Mouse (Mus musculus) ZHBTc4 (cell line): ENCODE measurements at regions not wholly inside any gene's neighbourhood (a gene's known extent, or its start where the extent isn't known, plus 50 kb on each side); places are given as distances from the start of the nearest gene placed in this dataset.

ENCODE experiments used
- DNase-seq: peaks from one replicate; pipeline ENCODE4 v3.0.0-alpha.2; 2011; ENCODE audit warnings: low read depth, low spot score

DNA sequence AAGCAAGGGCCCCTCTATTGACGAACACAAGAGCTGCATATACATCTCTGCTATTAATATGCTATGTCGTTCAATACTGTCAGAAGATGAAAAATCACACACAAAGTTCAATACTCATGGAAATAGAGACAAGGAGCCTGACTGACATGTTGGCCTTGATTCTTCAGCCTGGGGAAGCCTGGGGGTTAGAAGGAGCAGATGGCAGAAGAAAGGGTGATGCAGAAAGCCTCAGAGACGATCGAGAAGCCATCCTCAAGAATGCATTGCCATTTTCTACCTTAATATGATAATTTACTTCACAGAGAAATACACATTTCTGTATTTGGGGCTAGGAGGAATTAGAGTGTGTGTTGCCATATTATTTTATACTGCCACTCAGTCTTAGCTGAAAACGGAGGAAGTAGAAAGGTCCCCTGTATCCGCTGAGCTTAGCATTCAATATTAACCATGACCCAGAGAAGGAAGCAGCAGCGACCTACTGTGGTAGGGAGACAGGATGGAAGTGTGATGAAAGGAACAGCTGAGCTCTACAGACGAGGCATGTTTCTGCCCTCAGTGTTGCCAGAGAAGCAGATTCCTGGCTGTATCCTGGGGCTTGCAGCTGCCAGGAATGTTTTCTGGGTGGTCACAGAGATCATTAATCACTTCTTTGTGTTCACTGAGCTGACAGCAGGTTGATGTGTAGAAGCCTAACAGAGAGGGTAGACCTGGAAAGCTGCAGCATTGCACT, 105.2 kb downstream of the Lrig3 start:
- DNase-seq = no peak

- DNase-seq = no peak
Measured at GRCm38 (mm10) chr10:126071714-126072057, 105.7 kb downstream of the Lrig3 start.

DNA sequence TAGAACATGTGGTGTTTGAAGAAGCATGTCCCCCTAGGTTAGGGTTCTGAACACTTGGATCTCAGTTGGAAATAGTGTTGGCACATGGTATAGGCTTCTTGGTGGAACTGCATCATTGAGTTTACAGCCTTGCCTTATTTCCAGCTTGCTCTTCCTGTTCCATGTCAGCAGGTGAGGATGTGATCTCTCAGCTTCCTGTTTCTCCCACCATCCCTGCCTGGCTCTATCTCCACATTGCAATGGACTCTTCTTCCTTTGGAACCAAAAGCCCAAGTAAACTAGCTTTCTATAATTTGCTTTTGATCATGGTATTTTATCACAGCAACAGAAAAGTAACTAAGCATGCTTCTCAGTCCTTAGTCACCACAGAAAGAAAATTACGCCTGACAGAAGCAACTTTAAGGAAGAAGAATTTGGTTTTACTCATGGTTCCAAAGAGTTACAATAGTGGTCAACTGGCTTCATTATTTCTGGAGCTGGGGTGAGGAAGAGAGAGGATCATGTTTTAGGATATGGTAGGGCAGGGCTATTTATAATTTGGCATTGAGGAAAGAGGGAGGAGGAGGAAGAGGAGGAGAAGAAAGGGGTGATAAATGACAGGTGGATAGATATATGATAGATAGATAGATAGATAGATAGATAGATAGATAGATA, 111.5 kb downstream of the Lrig3 start:
- DNase-seq = no peak

DNA sequence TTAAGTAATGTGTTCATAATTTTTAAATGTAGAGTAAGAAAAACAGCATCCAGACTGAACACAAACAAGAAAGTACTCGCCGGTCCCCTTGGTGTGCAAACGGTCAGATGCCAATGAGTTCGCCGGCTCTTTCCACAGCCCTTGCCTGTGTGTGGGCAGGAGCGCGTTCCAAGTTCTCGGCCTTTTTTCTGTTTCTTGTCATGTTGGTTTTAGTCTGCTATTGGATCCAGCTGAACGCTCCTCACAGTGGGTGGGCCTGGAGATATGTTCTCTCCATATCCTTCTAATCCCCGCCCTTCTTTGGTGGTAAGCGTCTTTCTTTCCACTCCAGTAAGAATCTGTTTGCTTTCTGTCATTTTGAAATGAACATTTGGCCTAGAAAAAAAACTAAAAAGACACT, 116.6 kb downstream of the Lrig3 start:
- DNase-seq = no peak

DNA sequence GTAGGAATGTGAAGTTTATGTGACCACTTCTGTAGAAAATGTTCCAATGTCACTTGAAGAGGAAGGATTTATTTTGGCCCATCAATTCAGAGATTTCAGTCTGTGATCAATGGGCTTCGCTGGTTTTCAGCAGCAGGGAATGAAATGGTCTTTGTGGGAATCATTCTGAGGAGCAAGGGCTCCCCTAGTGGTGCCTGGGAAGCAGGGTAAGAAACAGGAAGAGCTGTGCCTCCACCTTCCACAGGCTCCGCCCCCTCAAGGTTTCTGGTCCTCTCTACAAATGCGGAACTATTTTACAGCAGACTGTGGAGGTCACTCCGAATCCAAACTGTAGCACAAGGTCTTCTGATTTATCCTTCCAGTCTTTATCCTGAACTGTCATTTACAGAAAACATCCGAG, 120.7 kb downstream of the Lrig3 start:
- peak; percentile 83 for DNase-seq

DNA sequence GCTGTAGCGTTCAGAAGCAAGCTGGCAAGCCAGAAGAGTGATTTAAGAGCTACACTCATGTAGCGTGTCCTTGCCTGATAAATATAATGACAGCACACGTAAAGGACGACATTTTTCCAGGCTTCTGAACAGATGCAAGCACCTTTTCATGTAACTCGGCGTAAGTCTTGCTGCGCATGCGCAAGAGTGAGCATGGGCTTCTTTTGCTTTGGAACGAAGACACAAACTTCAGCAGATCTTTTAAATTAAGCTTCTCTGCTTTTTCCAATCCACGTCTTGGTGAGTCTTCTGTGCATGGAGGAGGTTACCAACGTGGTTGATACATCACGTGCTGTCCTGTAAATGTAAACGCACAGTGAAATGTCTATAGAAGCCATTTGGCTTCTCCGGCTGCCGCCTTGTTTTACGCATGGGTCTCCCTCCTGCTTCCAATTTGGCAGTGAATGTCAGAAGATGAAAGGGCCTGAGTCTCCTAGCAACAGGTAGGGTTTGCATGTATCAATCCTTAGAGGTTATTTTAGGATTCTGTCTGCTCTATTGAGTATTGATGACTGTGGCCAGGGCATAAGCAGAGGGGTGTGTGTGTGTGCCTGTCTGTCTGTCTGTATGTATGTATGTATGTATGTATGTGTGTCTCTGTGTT, 128.4 kb downstream of the Lrig3 start:
- DNase-seq = no peak

- DNase-seq = no peak
Measured at GRCm38 (mm10) chr10:126097896-126098295, 131.9 kb downstream of the Lrig3 start.

GRCm38 (mm10) chr10:126102876-126103275, 136.9 kb downstream of the Lrig3 start:
- DNase-seq = peak; percentile 5

DNA sequence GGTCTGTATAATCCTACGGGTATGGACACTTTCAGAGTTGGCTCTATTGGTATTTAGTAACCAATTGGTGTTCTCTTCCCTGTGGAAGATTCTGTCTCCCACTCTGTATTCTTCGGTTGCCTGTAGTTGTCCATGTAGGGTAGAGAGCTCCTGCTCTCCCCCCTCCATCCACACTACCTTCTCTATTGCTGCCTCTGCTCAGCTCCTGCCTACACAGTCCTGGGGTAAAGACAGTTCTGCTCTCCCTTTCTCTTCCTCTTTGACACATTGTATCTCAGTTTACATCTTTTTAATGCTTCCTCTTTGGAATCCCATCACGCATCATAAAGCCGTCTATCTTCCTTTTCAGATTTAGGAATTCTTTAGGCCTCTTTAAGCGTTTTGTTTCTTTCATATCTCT, 147.1 kb downstream of the Lrig3 start:
- no peak for DNase-seq

DNA sequence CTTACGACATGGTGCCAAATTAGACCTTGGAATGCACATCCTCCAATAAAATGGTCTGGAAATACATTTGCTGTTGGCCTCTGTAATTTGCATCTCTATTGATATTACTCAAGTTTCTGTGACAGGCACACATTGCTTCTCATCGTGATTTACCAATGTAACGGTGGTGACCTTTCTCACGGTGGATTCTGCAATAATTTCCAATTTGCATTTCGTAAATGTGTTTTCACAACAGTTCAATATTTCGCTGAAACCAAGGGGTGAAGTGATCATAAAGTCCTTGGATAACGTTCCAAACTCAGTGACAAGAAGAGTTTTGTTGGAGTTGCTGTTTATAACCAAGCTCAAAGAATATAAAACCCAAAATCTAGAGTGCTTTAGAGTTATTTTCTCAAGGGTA, 149.4 kb downstream of the Lrig3 start:
- DNase-seq = no peak

- no peak for DNase-seq
Measured at GRCm38 (mm10) chr10:126121626-126122025, 155.7 kb downstream of the Lrig3 start.

GRCm38 (mm10) chr10:126122504-126122903, 156.5 kb downstream of the Lrig3 start:
- DNase-seq = no peak

DNA sequence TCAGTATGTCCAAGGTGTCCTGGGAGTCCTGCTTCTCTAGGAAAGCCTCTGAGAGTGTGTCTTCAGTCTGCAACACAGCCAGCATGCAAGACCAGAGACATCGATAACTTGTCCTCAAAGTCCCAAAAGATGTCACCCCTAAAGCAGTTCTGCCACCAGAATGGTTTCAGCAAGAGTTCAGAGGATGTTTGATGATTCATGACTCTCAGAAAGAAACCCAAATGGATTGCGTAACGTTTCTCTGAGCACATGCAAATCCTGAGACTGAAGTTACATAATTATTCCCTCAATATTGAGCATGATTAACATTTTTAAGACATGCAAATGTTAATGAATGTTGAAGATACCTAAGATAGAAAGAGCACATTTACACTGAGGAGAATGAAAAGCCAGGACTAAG, 167.2 kb downstream of the Lrig3 start:
- DNase-seq = no peak

GRCm38 (mm10) chr10:126133957-126134356, 168.0 kb downstream of the Lrig3 start:
- DNase-seq = no peak

DNA sequence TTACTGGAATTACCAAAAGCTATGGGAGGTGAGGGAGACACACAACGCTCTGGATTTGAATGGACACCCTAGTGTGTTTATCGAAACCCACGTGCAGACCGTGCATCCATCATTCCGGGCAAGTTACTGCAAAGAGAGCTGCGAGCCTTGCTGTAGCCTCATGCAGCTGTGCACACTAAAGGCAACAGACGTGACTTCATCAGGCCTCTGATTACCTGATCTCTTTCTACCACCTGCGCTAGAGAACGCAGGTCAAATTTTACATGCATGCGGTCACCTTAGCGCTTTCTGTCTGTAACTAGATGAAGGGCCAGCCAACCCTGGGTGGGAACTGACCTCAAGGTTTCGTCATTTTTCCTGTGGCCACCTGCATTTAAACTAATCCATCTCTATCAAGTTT, 172.6 kb downstream of the Lrig3 start:
- no peak for DNase-seq

DNA sequence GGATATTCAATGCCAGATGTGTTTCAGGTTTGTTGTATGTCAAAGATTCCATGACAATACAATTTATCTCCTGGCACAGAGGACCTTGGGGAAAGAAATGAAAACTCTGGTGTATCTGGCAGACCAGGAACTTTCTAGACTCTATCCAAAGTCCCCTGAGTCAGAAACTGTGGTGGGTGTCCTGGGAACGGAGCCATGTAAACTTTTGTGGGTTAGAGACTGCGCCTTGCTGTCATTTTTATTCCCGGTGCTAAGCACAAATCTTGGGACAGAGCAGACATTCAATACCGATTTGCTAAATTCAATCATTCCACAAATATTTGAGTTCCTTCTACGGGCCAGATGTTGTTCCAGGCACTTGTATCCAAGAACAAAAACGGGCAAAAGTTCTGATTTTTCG, 175.6 kb downstream of the Lrig3 start:
- DNase-seq = no peak

DNA sequence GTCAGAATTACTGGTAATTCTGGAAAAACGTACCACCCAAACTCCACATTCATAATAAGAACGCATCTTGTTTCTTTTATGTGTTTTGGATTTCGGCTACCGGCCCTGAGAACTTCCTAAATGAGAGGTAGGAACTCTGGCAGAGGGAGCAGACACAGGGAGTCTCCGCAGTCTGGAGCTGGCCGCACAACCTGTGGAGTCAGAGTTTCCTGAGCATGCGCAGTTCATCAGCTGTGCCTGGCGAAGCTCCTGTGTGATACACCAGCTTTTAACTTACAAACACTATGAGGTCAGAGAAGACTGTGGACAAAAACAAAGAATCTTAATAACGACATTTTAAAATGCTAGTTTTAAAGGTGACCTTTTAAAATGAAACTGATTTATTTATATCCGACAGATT, 177.9 kb downstream of the Lrig3 start:
- no peak for DNase-seq

DNA sequence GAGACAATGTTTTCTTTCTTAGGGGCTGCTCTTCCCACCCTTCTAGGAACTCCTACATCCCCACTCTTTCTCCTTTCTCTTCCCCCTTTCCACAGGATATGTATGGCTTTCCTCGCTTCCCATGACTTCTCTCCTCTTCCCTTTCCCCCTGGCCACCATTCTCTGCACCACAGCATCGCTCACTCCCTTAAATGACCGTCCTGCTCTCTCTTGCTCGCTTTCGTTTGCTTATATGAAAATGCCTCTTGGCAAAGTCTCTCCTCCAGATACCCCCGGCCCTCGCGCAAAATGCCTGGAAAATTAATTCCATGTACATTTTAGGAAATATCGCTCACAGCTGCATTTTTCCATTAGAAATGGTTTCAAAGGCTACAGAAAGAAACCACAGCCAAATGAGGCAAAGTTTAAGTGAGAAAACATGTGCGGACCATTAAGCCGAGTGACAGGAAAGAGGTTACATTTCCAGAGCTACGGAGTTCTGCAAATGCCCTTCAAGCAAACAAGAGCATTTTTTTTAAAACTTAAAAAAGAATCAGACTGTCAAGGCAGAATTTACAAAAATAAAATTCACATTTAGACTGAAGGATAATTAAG, 178.7 kb downstream of the Lrig3 start:
- no peak for DNase-seq

GRCm38 (mm10) chr10:126157300-126157699, 191.3 kb downstream of the Lrig3 start:
- no peak for DNase-seq

DNA sequence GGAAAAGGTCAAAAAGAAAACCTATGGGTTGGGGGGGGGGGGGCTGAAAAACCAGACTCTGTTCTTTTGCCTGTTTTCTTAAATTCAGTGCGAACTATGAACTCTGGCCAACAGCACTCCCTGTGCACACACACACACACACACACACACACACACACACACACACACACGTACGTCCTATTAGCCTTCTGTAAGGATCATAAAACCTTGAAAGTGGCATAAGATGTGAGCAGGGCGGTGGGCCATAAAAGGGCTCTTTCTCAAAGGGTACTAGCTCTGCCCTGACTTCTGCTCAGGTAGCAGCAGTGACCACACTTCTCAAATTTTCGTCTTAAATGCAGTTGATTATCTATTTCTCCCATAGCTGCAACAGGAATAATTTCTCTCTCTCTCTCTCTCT, 199.2 kb downstream of the Lrig3 start:
- no peak for DNase-seq

GRCm38 (mm10) chr10:126169095-126169873, 203.3 kb downstream of the Lrig3 start:
- DNase-seq = no peak

DNA sequence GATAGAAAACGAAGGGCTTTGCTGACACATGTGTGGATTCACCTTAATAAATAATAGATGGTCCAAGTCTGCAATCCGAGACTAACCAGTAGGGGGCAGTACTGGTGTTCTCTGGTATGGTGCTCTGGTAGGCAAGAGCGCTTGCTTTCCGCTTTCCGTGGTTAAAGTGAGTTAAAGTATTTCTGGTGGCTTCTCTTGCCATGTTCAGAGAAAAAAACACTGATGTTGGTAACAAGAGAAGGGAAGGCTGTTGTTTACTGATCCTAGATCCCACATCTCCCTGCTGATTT, 203.9 kb downstream of the Lrig3 start:
- DNase-seq = peak; percentile 76
